Mouse (Mus musculus) brain, embryonic 14.5 days (tissue): ENCODE results near the gene Dcst1.

Experiments used
- CTCF ChIP-seq: fragments of 200-500 bp; IDR thresholded peaks from 2 replicates; pipeline ENCODE4 v1.5.1; 2012; ENCODE audit warnings: inconsistent platforms, mild to moderate bottlenecking, moderate library complexity, borderline replicate concordance; ENCODE audit not compliant: insufficient read depth, insufficient read length; ENCODE audit errors: extremely low read depth
- POLR2A ChIP-seq: fragments of 200-500 bp; IDR thresholded peaks from 2 replicates; pipeline ENCODE4 v1.6.1; 2012; ENCODE audit warnings: mild to moderate bottlenecking, inconsistent platforms, borderline replicate concordance; ENCODE audit not compliant: poor library complexity, insufficient read depth, insufficient read length, severe bottlenecking; ENCODE audit errors: extremely low read depth

GRCm38 (mm10) chr3:89408448-89408847, 43.4 kb upstream of the Dcst1 start:
- no peak for TF ChIP-seq POLR2A
- TF ChIP-seq CTCF: no peak
